Mouse (Mus musculus) skeletal muscle tissue, adult 2 months (tissue): Measurements from ENCODE around the gene A930002H24Rik.

Source experiments
- DNase-seq: peaks from one replicate; pipeline ENCODE4 v3.0.0-alpha.2; 2012; ENCODE audit warnings: low read depth, low spot score

Gene A930002H24Rik

GRCm38 (mm10) chr17:63836223-63836622 is 27.4 kb downstream of the A930002H24Rik start:
- no peak for DNase-seq

GRCm38 (mm10) chr17:63831550-63831949 is 32.0 kb downstream of the A930002H24Rik start:
- no peak for DNase-seq

GRCm38 (mm10) chr17:63828561-63829332 is 34.8 kb downstream of the A930002H24Rik start:
- DNase-seq: no peak

- no peak for DNase-seq
Measured at GRCm38 (mm10) chr17:63826767-63827166, 36.8 kb downstream of the A930002H24Rik start.

- DNase-seq: no peak
Measured at GRCm38 (mm10) chr17:63826196-63826595, 37.4 kb downstream of the A930002H24Rik start.

- no peak for DNase-seq
Measured at GRCm38 (mm10) chr17:63824141-63824540, 39.5 kb downstream of the A930002H24Rik start.

- no peak for DNase-seq
Measured at GRCm38 (mm10) chr17:63818444-63819027, 45.1 kb downstream of the A930002H24Rik start.

GRCm38 (mm10) chr17:63813552-63813951 is 50.0 kb downstream of the A930002H24Rik start:
- DNase-seq: no peak
